Mouse (Mus musculus) hindbrain, embryonic 15.5 days (tissue): ENCODE results near the gene Parp9. TPM values are rescaled to one million over a fixed set of nuclear protein-coding genes. Genes with fewer than 3 reads are reported as not detected.
"Not testable (repeated sequence)": the region's sequence is repeated elsewhere in the genome, so short reads cannot be mapped to it uniquely, and the experiment has no call there.

Experiments
- ATAC-seq: fragments of 200-750 bp; cut with Nextera tagmentation; 2 replicates; pipeline ENCODE4 v1.8.0; 2017; ENCODE audit warnings: low read depth, moderate number of reproducible peaks, moderate TSS enrichment; ENCODE audit not compliant: low FRiP score
- H3K27ac ChIP-seq: fragments of 300-500 bp; sonication (generic); replicated peaks from 2 replicates; pipeline ENCODE4 v1.5.1; 2015; ENCODE audit warnings: mild to moderate bottlenecking, inconsistent platforms
- H3K27me3 ChIP-seq: fragments of 300-500 bp; sonication (generic); 2 replicates; pipeline ENCODE4 v1.6.1; 2015; ENCODE audit warnings: control low read depth, inconsistent platforms
- H3K36me3 ChIP-seq: fragments of 300-500 bp; sonication (generic); 2 replicates; pipeline ENCODE4 v1.6.1; 2015; ENCODE audit warnings: control low read depth, inconsistent platforms
- H3K4me1 ChIP-seq: fragments of 300-500 bp; sonication (generic); replicated peaks from 2 replicates; pipeline ENCODE4 v1.6.1; 2015; ENCODE audit warnings: control low read depth, inconsistent platforms
- H3K4me2 ChIP-seq: fragments of 300-500 bp; sonication (generic); 2 replicates; pipeline ENCODE4 v1.6.1; 2015; ENCODE audit warnings: moderate library complexity, mild to moderate bottlenecking, inconsistent platforms
- H3K4me3 ChIP-seq: fragments of 300-500 bp; sonication (generic); 2 replicates; pipeline ENCODE4 v1.5.1; 2015; ENCODE audit warnings: mild to moderate bottlenecking, inconsistent platforms
- H3K9ac ChIP-seq: fragments of 300-500 bp; sonication (generic); 2 replicates; pipeline ENCODE4 v1.6.1; 2015; ENCODE audit warnings: inconsistent platforms
- H3K9me3 ChIP-seq: fragments of 300-500 bp; sonication (generic); 2 replicates; pipeline ENCODE4 v1.6.1; 2016; ENCODE audit warnings: control low read depth, inconsistent platforms
- WGBS: fragments of 180-500 bp; shearing (Covaris S2); methylation state at CpG from one replicate; pipeline ENCODE4 v1.1.7; 2015; 5-methylcytosine and 5-hydroxymethylcytosine counted together
- polyA plus RNA-seq: library from polyadenylated mRNA; unstranded; fragments of >200 nt; fragmentation: Nextera tagmentation; extraction: Ambion mirVana; gene quantifications from 2 replicates; pipeline ENCODE4 v1.2.1, GENCODE M21; 2015

Parp9 gene
- polyA plus RNA-seq, 1 experiment from 2014 or later, result 1.8 TPM

DNA sequence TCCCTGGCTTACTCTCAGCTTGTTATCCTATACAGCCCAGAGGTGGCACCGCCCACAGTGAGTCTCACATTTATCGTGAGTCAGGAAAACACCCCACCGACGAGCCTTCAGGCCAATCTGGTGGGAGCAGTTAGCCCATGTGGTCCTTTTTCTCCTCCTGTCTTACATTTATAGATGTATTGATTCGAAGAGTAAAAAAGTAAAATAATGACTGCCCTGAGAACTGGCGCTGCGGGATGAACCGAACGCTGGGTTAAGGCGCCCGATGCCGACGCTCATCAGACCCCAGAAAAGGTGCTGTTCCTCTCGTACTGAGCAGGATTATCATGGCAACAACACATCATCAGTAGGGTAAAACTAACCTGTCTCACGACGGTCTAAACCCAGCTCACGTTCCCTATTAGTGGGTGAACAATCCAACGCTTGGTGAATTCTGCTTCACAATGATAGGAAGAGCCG is 43.1 kb downstream of the Parp9 start:
- no peak overlapping the region for H3K4me3 ChIP-seq
- ATAC-seq, result peak; percentile 84
- H3K27ac ChIP-seq, result no peak overlapping the region
- H3K27me3 ChIP-seq, result no peaks in the 10 kb centered on the region
- no peaks in the 10 kb centered on the region for H3K36me3 ChIP-seq
- H3K9me3 ChIP-seq, result 0 out of 2 replicates have a peak, but pooled peaks cover 3% of the 10 kb centered on the region
- H3K4me2 ChIP-seq, result no peak overlapping the region
- H3K9ac ChIP-seq, result no peak overlapping the region
- peaks cover 21% of the 10 kb centered on the region for H3K4me1 ChIP-seq
- 47% methylated on average over 19 of the region's 19 CpGs for WGBS

DNA sequence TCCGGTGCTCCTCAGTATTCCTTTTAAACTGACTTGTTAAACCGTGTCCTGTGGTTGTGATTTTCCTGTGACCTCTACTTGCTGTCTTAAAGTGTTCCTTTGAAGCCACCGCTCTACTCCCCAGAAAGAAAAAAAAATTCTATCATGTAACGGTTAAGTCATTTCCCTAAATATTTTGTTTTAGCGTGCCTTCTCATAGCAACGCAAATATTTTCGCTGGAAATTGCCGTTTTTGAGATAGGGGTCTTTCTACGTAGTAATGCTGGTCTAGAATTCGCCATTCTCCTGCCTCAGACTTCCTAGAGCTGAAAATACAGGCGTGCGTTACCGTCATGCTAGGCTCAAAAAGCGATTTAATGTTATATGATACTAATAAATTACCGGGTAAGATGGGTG is 44.2 kb downstream of the Parp9 start:
- H3K9me3 ChIP-seq, result 0 out of 2 replicates have a peak, but pooled peaks cover 3% of the 10 kb centered on the region
- H3K36me3 ChIP-seq, result no peaks in the 10 kb centered on the region
- H3K4me3 ChIP-seq, result peak overlapping the region; percentile 90
- H3K27ac ChIP-seq, result peak overlapping the region; percentile 99
- H3K4me2 ChIP-seq, result peak overlapping the region; percentile 55
- no peaks in the 10 kb centered on the region for H3K27me3 ChIP-seq
- H3K4me1 ChIP-seq, result peaks cover 26% of the 10 kb centered on the region
- peak; percentile 3; the same call in 1 of the 2 replicates for ATAC-seq
- 5% methylated on average over 15 of the region's 15 CpGs for WGBS
- H3K9ac ChIP-seq, result peak overlapping the region; percentile 95

- under 1% methylated on average over 45 of the region's 54 CpGs for WGBS
- Histone ChIP-seq H3K36me3 (no peaks in the 10 kb centered on the region), H3K27me3 (no peaks in the 10 kb centered on the region), H3K9ac (peak overlapping the region; percentile 95), H3K9me3 (0 out of 2 replicates have a peak, but pooled peaks cover 3% of the 10 kb centered on the region), H3K4me2 (peak overlapping the region; percentile 55), H3K27ac (peak overlapping the region; percentile 99), H3K4me1 (peaks cover 26% of the 10 kb centered on the region), H3K4me3 (peak overlapping the region; percentile 90)
- peak; percentile 94 for ATAC-seq
Observed at GRCm38 (mm10) chr16:35982902-35983516, 44.7 kb downstream of the Parp9 start.

DNA sequence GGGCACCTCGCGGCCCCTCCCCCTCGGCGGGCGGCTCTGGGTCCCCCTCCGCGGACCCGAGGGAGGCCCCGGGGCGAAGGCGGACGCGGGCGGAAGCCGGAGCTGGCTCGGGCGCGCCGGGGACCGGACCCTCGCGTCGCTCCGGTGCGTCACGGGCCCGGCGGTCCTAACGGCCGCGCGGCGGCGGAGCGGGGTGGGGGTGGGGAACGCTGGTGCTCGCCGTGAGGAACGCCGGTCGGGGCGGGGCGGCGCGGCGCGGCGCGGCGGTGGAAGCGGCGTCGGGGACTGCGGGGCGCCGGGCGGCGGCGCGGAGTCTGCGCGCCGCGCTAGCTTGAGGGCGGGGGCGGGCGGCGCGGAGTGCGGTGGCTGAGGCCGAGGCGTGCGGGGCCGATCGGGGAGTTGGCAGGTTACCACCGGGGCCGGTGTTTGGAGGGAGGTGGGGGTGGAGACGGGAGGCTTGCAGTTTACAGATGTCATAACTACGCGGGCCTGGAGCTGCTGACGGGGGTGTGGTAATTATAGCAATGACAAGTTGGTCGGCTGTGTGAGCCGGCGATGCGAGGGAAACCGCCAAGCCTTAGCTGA is 45.3 kb downstream of the Parp9 start:
- under 1% methylated on average over 40 of the region's 86 CpGs for WGBS
- Histone ChIP-seq H3K4me1 (peaks cover 26% of the 10 kb centered on the region), H3K27me3 (no peaks in the 10 kb centered on the region), H3K36me3 (no peaks in the 10 kb centered on the region), H3K9ac (peak overlapping the region; percentile 95), H3K4me2 (peak overlapping the region; percentile 55), H3K27ac (peak overlapping the region; percentile 99), H3K4me3 (peak overlapping the region; percentile 90), H3K9me3 (0 out of 2 replicates have a peak, but pooled peaks cover 3% of the 10 kb centered on the region)
- ATAC-seq, result peak; percentile 79

- no peaks in the 10 kb centered on the region for H3K36me3 ChIP-seq
- no peak for ATAC-seq
- no peaks in the 10 kb centered on the region for H3K27me3 ChIP-seq
- 57% methylated on average over 3 of the region's 3 CpGs for WGBS
- H3K9me3 ChIP-seq, result 0 out of 2 replicates have a peak, but pooled peaks cover 3% of the 10 kb centered on the region
- no peak overlapping the region for H3K27ac ChIP-seq
- no peak overlapping the region for H3K9ac ChIP-seq
- peaks cover 26% of the 10 kb centered on the region for H3K4me1 ChIP-seq
- peak overlapping the region; percentile 90 for H3K4me3 ChIP-seq
- H3K4me2 ChIP-seq, result peak overlapping the region; percentile 55
Observed at GRCm38 (mm10) chr16:35984471-35984870, 46.2 kb downstream of the Parp9 start.

GRCm38 (mm10) chr16:35987930-35988329 is 49.7 kb downstream of the Parp9 start:
- Histone ChIP-seq H3K9me3 (no peaks in the 10 kb centered on the region), H3K4me3 (no peak overlapping the region), H3K27me3 (no peaks in the 10 kb centered on the region), H3K36me3 (no peaks in the 10 kb centered on the region), H3K27ac (no peak overlapping the region), H3K4me2 (no peak overlapping the region), H3K9ac (no peak overlapping the region), H3K4me1 (peaks cover 22% of the 10 kb centered on the region)
- ATAC-seq, result no peak
- WGBS, result 91% methylated on average over 1 of the region's 1 CpGs

DNA sequence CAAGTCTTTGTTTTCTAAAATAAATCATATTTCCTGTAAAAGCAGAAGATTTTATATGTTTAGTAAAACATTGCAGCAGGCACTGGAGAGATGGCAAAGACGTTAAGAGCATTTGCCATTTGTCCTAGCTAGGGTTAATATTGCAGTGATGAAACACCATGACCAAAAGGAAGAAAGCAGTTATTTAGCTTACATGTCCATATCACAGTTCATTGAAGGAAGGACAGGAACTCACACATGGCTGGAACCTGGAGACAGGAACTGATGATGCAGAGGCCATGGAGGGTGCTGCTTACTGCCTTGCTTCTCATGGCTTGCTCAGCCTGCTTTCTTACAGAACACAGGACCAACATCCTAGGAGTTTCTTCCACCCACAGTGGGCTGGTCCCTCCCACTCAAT is 54.1 kb downstream of the Parp9 start:
- no peak for ATAC-seq
- Histone ChIP-seq H3K27me3 (no peaks in the 10 kb centered on the region), H3K4me3 (no peak overlapping the region), H3K9me3 (no peaks in the 10 kb centered on the region), H3K36me3 (no peaks in the 10 kb centered on the region), H3K4me1 (no peaks in the 10 kb centered on the region), H3K27ac (no peak overlapping the region), H3K4me2 (no peak overlapping the region), H3K9ac (no peak overlapping the region)
- WGBS, result 81% methylated on average over 1 of the region's 1 CpGs

DNA sequence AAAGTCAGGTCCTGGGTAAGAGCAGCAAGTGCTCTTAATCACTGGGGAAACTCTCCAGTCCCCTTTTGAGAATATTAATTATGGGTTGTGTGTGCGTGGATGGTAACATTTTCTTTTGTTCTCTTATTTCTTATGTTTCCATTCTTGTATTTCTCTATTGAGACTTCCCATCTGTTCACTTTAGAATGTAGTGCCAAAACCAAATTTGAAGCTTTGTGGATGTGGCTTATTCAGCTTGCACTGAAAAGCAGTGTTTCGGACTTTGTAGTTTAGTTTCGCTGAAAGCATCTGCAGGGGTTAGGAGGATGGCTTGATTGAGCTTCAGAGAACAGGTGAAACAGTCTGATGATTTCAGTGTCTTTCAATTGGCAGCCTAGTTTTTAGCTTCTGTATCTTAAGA is 55.0 kb downstream of the Parp9 start:
- no peaks in the 10 kb centered on the region for H3K27me3 ChIP-seq

DNA sequence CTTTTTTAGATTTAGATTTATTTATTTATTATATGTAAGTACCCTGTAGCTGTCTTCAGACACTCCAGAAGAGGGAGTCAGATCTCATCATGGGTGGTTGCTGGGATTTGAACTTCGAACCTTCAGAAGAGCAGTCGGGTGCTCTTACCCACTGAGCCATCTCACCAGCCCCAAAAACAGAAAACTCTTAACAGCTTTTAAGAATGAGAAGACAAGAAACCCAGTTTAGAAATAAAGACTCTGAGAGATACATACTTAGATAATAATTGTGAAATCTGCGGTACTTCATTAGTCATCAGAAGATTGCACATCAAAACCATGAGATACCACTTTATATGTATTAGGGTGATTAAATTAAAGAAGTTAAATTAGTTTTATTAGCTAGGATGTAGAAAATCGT is 60.6 kb downstream of the Parp9 start:
- not testable (repeated sequence) for H3K27me3 ChIP-seq, H3K27ac ChIP-seq, H3K4me2 ChIP-seq, ATAC-seq, H3K4me3 ChIP-seq, H3K36me3 ChIP-seq, H3K9ac ChIP-seq, H3K9me3 ChIP-seq, H3K4me1 ChIP-seq
- WGBS, result 96% methylated on average over 4 of the region's 4 CpGs

More for the DNA sequence above, 55.0 kb downstream of the Parp9 start:
- Histone ChIP-seq H3K9me3 (no peaks in the 10 kb centered on the region), H3K27ac (no peak overlapping the region), H3K4me3 (no peak overlapping the region), H3K36me3 (no peaks in the 10 kb centered on the region), H3K4me2 (no peak overlapping the region), H3K4me1 (no peaks in the 10 kb centered on the region), H3K9ac (no peak overlapping the region)
- 80% methylated on average over 3 of the region's 3 CpGs for WGBS
- no peak for ATAC-seq

- ATAC-seq, result no peak
- WGBS, result 89% methylated on average over 3 of the region's 3 CpGs
- no peak overlapping the region for H3K9ac ChIP-seq
- no peaks in the 10 kb centered on the region for H3K4me1 ChIP-seq
- H3K36me3 ChIP-seq, result peaks cover 11% of the 10 kb centered on the region
- H3K27me3 ChIP-seq, result no peaks in the 10 kb centered on the region
- H3K9me3 ChIP-seq, result no peaks in the 10 kb centered on the region
- H3K4me3 ChIP-seq, result no peak overlapping the region
- no peak overlapping the region for H3K27ac ChIP-seq
- H3K4me2 ChIP-seq, result no peak overlapping the region
Observed at GRCm38 (mm10) chr16:36008396-36008795, 70.1 kb downstream of the Parp9 start.

DNA sequence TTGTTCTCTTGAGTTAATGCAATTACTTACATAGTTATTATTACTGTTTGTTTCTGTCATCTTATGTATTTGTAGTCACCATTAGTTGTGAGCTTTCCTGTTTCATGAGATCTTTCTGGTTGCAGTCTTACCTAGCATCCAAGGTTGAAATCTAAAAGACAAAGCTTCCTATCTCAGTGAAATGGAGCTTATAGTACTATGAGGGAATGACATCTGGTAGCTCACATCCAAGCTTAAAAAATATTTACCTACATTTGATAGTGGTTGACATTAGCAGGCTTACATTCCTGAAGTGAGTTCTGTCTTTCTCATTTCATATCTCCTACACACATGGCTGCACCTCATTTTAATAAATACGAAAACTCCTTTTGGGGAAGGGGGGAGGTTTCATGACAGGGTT is 78.1 kb downstream of the Parp9 start:
- peaks cover 37% of the 10 kb centered on the region for H3K36me3 ChIP-seq
- no peak overlapping the region for H3K9ac ChIP-seq
- no peak overlapping the region for H3K27ac ChIP-seq
- no peaks in the 10 kb centered on the region for H3K27me3 ChIP-seq
- H3K4me3 ChIP-seq, result no peak overlapping the region
- no peak for ATAC-seq
- no peak overlapping the region for H3K4me2 ChIP-seq
- WGBS, result 90% methylated on average over 1 of the region's 1 CpGs
- no peaks in the 10 kb centered on the region for H3K9me3 ChIP-seq
- H3K4me1 ChIP-seq, result no peaks in the 10 kb centered on the region
